Mouse (Mus musculus): ENCODE results near the gene Trappc6a. TPM values are rescaled to one million over a fixed set of nuclear protein-coding genes. Genes with fewer than 3 reads are reported as not detected.

Trappc6a gene
- polyA plus RNA-seq, 1 experiment from 2014 or later, result 65.2 TPM

GRCm38 (mm10) chr7:19469404-19469803 lies 38.8 kb upstream of the Trappc6a start:
- no peak for DNase-seq (ENCODE audit: low spot score)
- Histone ChIP-seq H3K4me3 (peak overlapping the region; percentile 18; the same call in 1 of the 2 replicates), H3K9me3 (replicated peaks) (peaks cover 4% of the 10 kb centered on the region; the same call in 1 of the 2 replicates), H3K27me3 (ENCODE audit: low read depth, poor library complexity, severe bottlenecking) (peaks cover 100% of the 10 kb centered on the region), H3K36me3 (no peaks in the 10 kb centered on the region), H3K27ac (replicated peaks) (no peak overlapping the region), H3K4me1 (peaks cover 31% of the 10 kb centered on the region)
- WGBS, result 23% methylated on average over 23 of the region's 23 CpGs

DNA sequence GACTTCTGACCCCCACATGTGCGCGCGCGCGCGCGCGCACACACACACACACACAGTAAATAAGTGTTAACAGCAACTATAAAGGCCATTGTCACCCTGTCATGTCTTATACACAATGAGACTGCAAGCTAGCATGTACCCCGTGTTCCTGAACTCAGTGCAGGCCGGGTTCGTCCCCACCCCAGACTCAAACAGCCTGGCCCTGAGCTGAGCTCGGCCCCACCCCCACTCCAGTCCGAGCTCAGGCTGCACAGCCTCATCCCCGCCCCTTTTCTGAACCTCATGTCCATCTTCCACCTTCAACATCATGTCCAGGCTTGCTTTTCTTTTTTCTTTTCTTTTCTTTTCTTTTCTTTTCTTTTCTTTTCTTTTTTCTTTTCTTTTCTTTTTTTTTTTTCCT lies 37.9 kb upstream of the Trappc6a start:
- 10% methylated on average over 14 of the region's 14 CpGs for whole genome bisulfite sequencing
- Histone ChIP-seq H3K36me3 (no peaks in the 10 kb centered on the region), H3K27ac (replicated peaks) (no peak overlapping the region), H3K4me3 (no peak overlapping the region), H3K27me3 (ENCODE audit: low read depth, poor library complexity, severe bottlenecking) (peaks cover 100% of the 10 kb centered on the region), H3K4me1 (peaks cover 23% of the 10 kb centered on the region), H3K9me3 (replicated peaks) (peaks cover 8% of the 10 kb centered on the region)
- DNase-seq (ENCODE audit: low spot score), result no peak

- peaks cover 22% of the 10 kb centered on the region for H3K4me1 ChIP-seq
- H3K4me3 ChIP-seq, result no peak overlapping the region
- H3K9me3 ChIP-seq (replicated peaks), result peaks cover 10% of the 10 kb centered on the region
- 40% methylated on average over 4 of the region's 4 CpGs for WGBS
- DNase-seq (ENCODE audit: low spot score), result no peak
- H3K27ac ChIP-seq (replicated peaks), result no peak overlapping the region
- H3K27me3 ChIP-seq (ENCODE audit: low read depth, poor library complexity, severe bottlenecking), result peaks cover 100% of the 10 kb centered on the region
- no peaks in the 10 kb centered on the region for H3K36me3 ChIP-seq
Observed at GRCm38 (mm10) chr7:19472403-19472802, 35.8 kb upstream of the Trappc6a start.

- H3K27ac ChIP-seq (replicated peaks), result peak overlapping the region; percentile 79
- under 1% methylated on average over 89 of the region's 89 CpGs for WGBS
- peaks cover 100% of the 10 kb centered on the region for H3K27me3 ChIP-seq (ENCODE audit: low read depth, poor library complexity, severe bottlenecking)
- peak overlapping the region; percentile 62 for H3K4me3 ChIP-seq
- no peaks in the 10 kb centered on the region for H3K36me3 ChIP-seq
- peaks cover 25% of the 10 kb centered on the region for H3K4me1 ChIP-seq
- H3K9me3 ChIP-seq (replicated peaks), result peaks cover 10% of the 10 kb centered on the region
- DNase-seq (ENCODE audit: low spot score), result peak; percentile 67
Observed at GRCm38 (mm10) chr7:19473875-19474443, 34.2 kb upstream of the Trappc6a start.

- WGBS, result 81% methylated on average over 2 of the region's 2 CpGs
- peaks cover 69% of the 10 kb centered on the region for H3K27me3 ChIP-seq (ENCODE audit: low read depth, poor library complexity, severe bottlenecking)
Observed at GRCm38 (mm10) chr7:19477084-19477483, 31.1 kb upstream of the Trappc6a start.

DNA sequence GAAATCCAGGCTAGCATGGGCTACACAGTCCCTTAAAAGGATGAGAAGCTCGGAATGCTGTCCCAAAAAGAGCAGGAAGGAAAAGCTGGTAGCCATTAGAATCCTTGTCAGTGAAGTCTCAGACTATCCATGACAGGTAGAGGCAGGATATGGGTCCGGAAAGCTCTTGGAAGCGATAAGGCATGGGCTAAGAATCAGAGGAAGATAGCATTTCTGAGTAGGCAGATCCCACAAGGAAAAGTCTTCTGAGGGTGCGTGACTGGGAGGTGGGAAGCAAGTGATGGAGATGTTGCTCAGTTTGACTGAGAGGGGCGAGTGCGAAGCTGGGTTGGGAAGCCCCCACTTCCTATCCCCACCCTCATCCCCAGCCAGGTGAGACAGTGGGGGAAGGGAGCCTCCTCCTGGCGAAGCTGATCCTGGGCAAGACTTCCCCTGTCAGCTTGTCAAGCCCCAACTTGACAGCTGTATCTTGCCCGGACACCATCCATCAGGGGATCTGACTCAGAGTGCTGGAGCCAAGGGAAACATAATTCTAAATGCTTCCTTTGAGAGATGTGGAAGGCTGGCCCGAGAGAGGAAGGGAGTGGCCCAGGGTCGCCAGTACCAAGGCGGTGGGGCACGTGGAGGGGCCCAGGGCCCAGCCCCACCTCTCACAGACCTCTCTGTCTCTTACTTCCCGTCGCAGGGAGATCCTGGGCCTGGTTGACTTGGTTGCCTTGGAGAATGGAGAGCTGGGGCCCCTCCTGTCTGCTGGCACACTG lies 30.4 kb upstream of the Trappc6a start:
- Histone ChIP-seq H3K36me3 (no peaks in the 10 kb centered on the region), H3K27me3 (ENCODE audit: low read depth, poor library complexity, severe bottlenecking) (peaks cover 62% of the 10 kb centered on the region), H3K27ac (replicated peaks) (0 out of 2 replicates have a peak overlapping the region, but pooled peaks have one; percentile 17), H3K9me3 (replicated peaks) (peaks cover 9% of the 10 kb centered on the region), H3K4me1 (peaks cover 15% of the 10 kb centered on the region), H3K4me3 (no peak overlapping the region)
- DNase-seq (ENCODE audit: low spot score), result no peak
- 27% methylated on average over 14 of the region's 14 CpGs for WGBS

More at GRCm38 (mm10) chr7:19477084-19477483, 31.1 kb upstream of the Trappc6a start:
- H3K4me1 ChIP-seq, result peaks cover 15% of the 10 kb centered on the region
- peaks cover 12% of the 10 kb centered on the region for H3K9me3 ChIP-seq (replicated peaks)
- no peak overlapping the region for H3K27ac ChIP-seq (replicated peaks)
- no peak overlapping the region for H3K4me3 ChIP-seq
- no peaks in the 10 kb centered on the region for H3K36me3 ChIP-seq
- DNase-seq (ENCODE audit: low spot score), result no peak

GRCm38 (mm10) chr7:19483281-19483680 lies 24.9 kb upstream of the Trappc6a start:
- H3K27me3 ChIP-seq (ENCODE audit: low read depth, poor library complexity, severe bottlenecking), result peaks cover 26% of the 10 kb centered on the region
- H3K27ac ChIP-seq (replicated peaks), result no peak overlapping the region
- H3K36me3 ChIP-seq, result no peaks in the 10 kb centered on the region
- H3K4me3 ChIP-seq, result no peak overlapping the region
- H3K9me3 ChIP-seq (replicated peaks), result peaks cover 4% of the 10 kb centered on the region; the same call in 1 of the 2 replicates
- WGBS, result 87% methylated on average over 8 of the region's 8 CpGs
- no peak for DNase-seq (ENCODE audit: low spot score)
- peaks cover under 1% of the 10 kb centered on the region; the same call in 1 of the 2 replicates for H3K4me1 ChIP-seq

DNA sequence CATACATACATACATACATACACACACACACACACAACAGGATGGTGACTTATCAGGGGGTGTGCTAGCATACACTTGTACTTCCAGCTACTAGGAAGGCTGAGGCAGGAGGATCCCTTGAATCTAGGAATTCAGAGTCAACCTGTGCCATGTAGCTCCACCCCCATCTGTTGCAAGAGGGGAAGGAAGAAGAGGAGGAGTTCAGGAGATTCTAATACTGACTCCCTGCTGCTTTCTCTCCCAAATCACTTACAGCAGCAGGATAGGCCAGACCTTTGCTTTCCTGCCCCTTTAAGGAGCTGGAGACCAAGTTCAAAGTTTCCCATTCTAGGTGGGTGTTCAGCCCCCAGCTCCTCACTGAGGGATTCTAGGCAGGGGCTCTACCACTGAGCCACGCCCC lies 22.7 kb upstream of the Trappc6a start:
- DNase-seq (ENCODE audit: low spot score), result no peak
- Histone ChIP-seq H3K4me3 (no peak overlapping the region), H3K9me3 (replicated peaks) (peaks cover 4% of the 10 kb centered on the region; the same call in 1 of the 2 replicates), H3K27ac (replicated peaks) (no peak overlapping the region), H3K4me1 (peaks cover 5% of the 10 kb centered on the region), H3K27me3 (ENCODE audit: low read depth, poor library complexity, severe bottlenecking) (peaks cover 41% of the 10 kb centered on the region), H3K36me3 (no peaks in the 10 kb centered on the region)
- 86% methylated on average over 1 of the region's 1 CpGs for WGBS

- H3K4me1 ChIP-seq, result peaks cover 8% of the 10 kb centered on the region
- H3K36me3 ChIP-seq, result no peaks in the 10 kb centered on the region
- no peaks in the 10 kb centered on the region; the same call in none of the 2 replicates for H3K9me3 ChIP-seq (replicated peaks)
- DNase-seq (ENCODE audit: low spot score), result no peak
- H3K27me3 ChIP-seq (ENCODE audit: low read depth, poor library complexity, severe bottlenecking), result peaks cover 52% of the 10 kb centered on the region
- H3K4me3 ChIP-seq, result no peak overlapping the region
- WGBS, result 88% methylated on average over 7 of the region's 7 CpGs
- H3K27ac ChIP-seq (replicated peaks), result no peak overlapping the region
Observed at GRCm38 (mm10) chr7:19486549-19486948, 21.6 kb upstream of the Trappc6a start.

- peak; percentile 34 for DNase-seq (ENCODE audit: low spot score)
- Histone ChIP-seq H3K9me3 (replicated peaks) (no peaks in the 10 kb centered on the region; the same call in none of the 2 replicates), H3K4me3 (peak overlapping the region; percentile 42), H3K4me1 (peaks cover 14% of the 10 kb centered on the region), H3K36me3 (no peaks in the 10 kb centered on the region), H3K27me3 (ENCODE audit: low read depth, poor library complexity, severe bottlenecking) (peaks cover 72% of the 10 kb centered on the region), H3K27ac (replicated peaks) (no peak overlapping the region)
- WGBS, result 1% methylated on average over 31 of the region's 31 CpGs
Observed at GRCm38 (mm10) chr7:19489525-19489924, 18.7 kb upstream of the Trappc6a start.

- H3K36me3 ChIP-seq, result no peaks in the 10 kb centered on the region
- peaks cover 68% of the 10 kb centered on the region for H3K27me3 ChIP-seq (ENCODE audit: low read depth, poor library complexity, severe bottlenecking)
- H3K4me3 ChIP-seq, result peak overlapping the region; percentile 47
- no peaks in the 10 kb centered on the region; the same call in 1 of the 2 replicates for H3K9me3 ChIP-seq (replicated peaks)
- peak overlapping the region; percentile 42; the same call in 1 of the 2 replicates for H3K27ac ChIP-seq (replicated peaks)
- DNase-seq (ENCODE audit: low spot score), result peak; percentile 40
- H3K4me1 ChIP-seq, result peaks cover 22% of the 10 kb centered on the region
- WGBS, result 2% methylated on average over 26 of the region's 26 CpGs
Observed at GRCm38 (mm10) chr7:19491731-19492130, 16.5 kb upstream of the Trappc6a start.

DNA sequence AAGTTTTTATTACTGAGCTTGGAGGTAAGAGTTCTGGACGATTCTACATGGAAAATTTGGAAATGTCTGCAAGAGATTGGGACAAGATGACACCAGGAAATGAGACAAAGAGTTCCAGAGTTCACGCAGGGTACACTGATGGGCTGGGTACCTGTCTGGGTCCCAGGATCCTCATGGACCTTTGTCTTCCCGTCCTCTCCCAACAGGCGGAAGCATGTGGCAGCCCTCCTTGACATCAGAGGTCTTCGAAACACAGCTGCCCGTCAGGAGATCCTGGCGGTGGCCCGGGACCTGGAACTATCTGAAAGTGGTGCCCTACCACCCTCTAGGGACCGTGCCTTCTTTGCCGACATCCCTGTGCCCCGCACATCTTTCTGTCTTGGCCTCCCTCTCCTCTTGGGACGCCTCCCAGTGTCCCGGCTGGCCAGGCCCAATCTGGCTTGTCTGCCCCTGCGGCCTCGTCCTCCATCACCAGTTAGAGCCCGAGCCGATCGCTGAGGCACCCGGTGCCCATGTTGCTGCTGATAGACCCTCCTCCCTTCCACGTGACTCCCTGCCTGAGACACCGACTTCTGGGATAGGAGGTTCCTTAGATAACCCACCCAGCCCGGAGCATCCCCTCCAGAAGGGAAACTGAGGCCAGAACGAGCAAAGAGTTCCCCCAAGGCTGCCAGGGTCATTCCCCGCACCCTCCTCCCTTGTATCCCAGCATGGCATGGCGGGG lies 13.3 kb upstream of the Trappc6a start:
- DNase-seq (ENCODE audit: low spot score), result no peak
- Histone ChIP-seq H3K36me3 (no peaks in the 10 kb centered on the region), H3K27ac (replicated peaks) (no peak overlapping the region), H3K9me3 (replicated peaks) (no peaks in the 10 kb centered on the region; the same call in 1 of the 2 replicates), H3K4me1 (peaks cover 16% of the 10 kb centered on the region), H3K4me3 (no peak overlapping the region), H3K27me3 (ENCODE audit: low read depth, poor library complexity, severe bottlenecking) (peaks cover 36% of the 10 kb centered on the region)
- WGBS, result 85% methylated on average over 25 of the region's 25 CpGs
